Mouse (Mus musculus): Measurements from ENCODE around the gene Gm20219. TPM values are rescaled to one million over a fixed set of nuclear protein-coding genes. Genes with fewer than 3 reads are reported as not detected.

Gm20219 gene
- polyA plus RNA-seq, 1 experiment from 2014 or later: 0.96 TPM

GRCm38 (mm10) chr17:56572939-56573338 is 18.8 kb upstream of the Gm20219 start:
- Histone ChIP-seq H3K27me3 (replicated peaks; ENCODE audit: low read depth, poor library complexity, severe bottlenecking) (no peaks in the 10 kb centered on the region), H3K9me3 (no peaks in the 10 kb centered on the region), H3K36me3 (replicated peaks) (peaks cover 97% of the 10 kb centered on the region), H3K4me1 (no peaks in the 10 kb centered on the region), H3K27ac (replicated peaks) (no peak overlapping the region), H3K4me3 (no peak overlapping the region)
- no peak for DNase-seq (ENCODE audit: low spot score)
- WGBS: 96% methylated on average over 3 of the region's 3 CpGs

DNA sequence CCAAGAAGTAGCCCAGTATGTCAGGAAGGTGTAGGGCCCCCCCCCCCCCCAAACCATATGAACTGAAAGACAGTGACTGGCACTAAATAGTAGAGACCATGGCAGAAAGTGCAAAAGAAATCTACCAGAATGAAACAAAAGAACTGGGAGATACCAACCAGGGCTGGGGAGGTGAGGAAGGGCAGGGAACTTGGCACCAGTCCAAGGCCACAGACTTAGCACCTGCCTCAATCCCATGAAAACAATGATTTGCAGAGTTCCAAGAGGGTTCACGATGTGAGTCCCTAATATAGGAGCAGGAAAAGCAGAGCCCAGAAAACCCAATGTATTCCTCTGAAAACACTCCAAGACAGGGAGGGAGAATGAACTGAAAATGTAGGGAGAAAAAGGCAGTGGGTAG is 18.0 kb upstream of the Gm20219 start:
- 90% methylated on average over 1 of the region's 1 CpGs for WGBS
- H3K36me3 ChIP-seq (replicated peaks): peaks cover 97% of the 10 kb centered on the region
- H3K27me3 ChIP-seq (replicated peaks; ENCODE audit: low read depth, poor library complexity, severe bottlenecking): no peaks in the 10 kb centered on the region
- no peaks in the 10 kb centered on the region for H3K4me1 ChIP-seq
- no peak overlapping the region for H3K4me3 ChIP-seq
- no peak for DNase-seq (ENCODE audit: low spot score)
- H3K9me3 ChIP-seq: no peaks in the 10 kb centered on the region
- no peak overlapping the region for H3K27ac ChIP-seq (replicated peaks)

- no peaks in the 10 kb centered on the region for H3K9me3 ChIP-seq
- WGBS: 91% methylated on average over 4 of the region's 4 CpGs
- H3K4me3 ChIP-seq: no peak overlapping the region
- H3K27me3 ChIP-seq (replicated peaks; ENCODE audit: low read depth, poor library complexity, severe bottlenecking): no peaks in the 10 kb centered on the region
- H3K27ac ChIP-seq (replicated peaks): no peak overlapping the region
- DNase-seq (ENCODE audit: low spot score): no peak
- peaks cover 99% of the 10 kb centered on the region for H3K36me3 ChIP-seq (replicated peaks)
- no peaks in the 10 kb centered on the region for H3K4me1 ChIP-seq
Observed at GRCm38 (mm10) chr17:56570287-56570686, 16.1 kb upstream of the Gm20219 start.

GRCm38 (mm10) chr17:56567370-56567769 is 13.2 kb upstream of the Gm20219 start:
- Histone ChIP-seq H3K27me3 (replicated peaks; ENCODE audit: low read depth, poor library complexity, severe bottlenecking) (no peaks in the 10 kb centered on the region), H3K27ac (replicated peaks) (no peak overlapping the region), H3K4me1 (no peaks in the 10 kb centered on the region), H3K9me3 (no peaks in the 10 kb centered on the region), H3K36me3 (replicated peaks) (peaks cover 100% of the 10 kb centered on the region), H3K4me3 (no peak overlapping the region)
- WGBS: 96% methylated on average over 4 of the region's 4 CpGs
- DNase-seq (ENCODE audit: low spot score): no peak

GRCm38 (mm10) chr17:56566918-56567317 is 12.7 kb upstream of the Gm20219 start:
- Histone ChIP-seq H3K27ac (replicated peaks) (no peak overlapping the region), H3K36me3 (replicated peaks) (peaks cover 100% of the 10 kb centered on the region), H3K4me1 (no peaks in the 10 kb centered on the region), H3K27me3 (replicated peaks; ENCODE audit: low read depth, poor library complexity, severe bottlenecking) (no peaks in the 10 kb centered on the region), H3K9me3 (no peaks in the 10 kb centered on the region), H3K4me3 (no peak overlapping the region)
- WGBS: 92% methylated on average over 5 of the region's 5 CpGs
- no peak for DNase-seq (ENCODE audit: low spot score)

DNA sequence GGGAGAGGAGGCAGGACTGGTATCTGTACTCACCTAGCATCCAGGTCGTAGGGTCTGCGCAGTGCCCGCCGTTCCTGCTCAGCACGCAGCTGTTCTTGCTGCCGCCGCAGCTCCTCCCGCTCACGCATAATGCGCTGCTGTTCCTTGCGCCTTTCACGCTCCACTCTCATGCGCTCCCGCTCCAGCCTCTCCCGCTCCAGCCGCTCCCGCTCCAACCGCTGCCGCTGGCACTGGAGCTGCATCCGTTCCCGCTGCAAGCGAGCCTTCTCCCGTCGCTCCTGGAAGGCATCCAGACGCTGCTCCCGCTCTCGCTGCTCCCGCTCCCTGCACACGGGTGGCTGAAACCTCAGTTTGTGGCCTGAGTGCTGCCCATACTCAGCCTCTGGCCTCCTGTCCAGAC is 12.1 kb upstream of the Gm20219 start:
- H3K4me1 ChIP-seq: no peaks in the 10 kb centered on the region
- no peak overlapping the region for H3K27ac ChIP-seq (replicated peaks)
- no peak for DNase-seq (ENCODE audit: low spot score)
- 95% methylated on average over 29 of the region's 29 CpGs for WGBS
- H3K27me3 ChIP-seq (replicated peaks; ENCODE audit: low read depth, poor library complexity, severe bottlenecking): no peaks in the 10 kb centered on the region
- H3K36me3 ChIP-seq (replicated peaks): peaks cover 100% of the 10 kb centered on the region
- H3K9me3 ChIP-seq: no peaks in the 10 kb centered on the region
- H3K4me3 ChIP-seq: no peak overlapping the region

GRCm38 (mm10) chr17:56561866-56562265 is 7.7 kb upstream of the Gm20219 start:
- no peak for DNase-seq (ENCODE audit: low spot score)
- WGBS: 97% methylated on average over 2 of the region's 2 CpGs
- Histone ChIP-seq H3K27me3 (replicated peaks; ENCODE audit: low read depth, poor library complexity, severe bottlenecking) (no peaks in the 10 kb centered on the region), H3K4me3 (no peak overlapping the region), H3K9me3 (no peaks in the 10 kb centered on the region), H3K36me3 (replicated peaks) (peaks cover 66% of the 10 kb centered on the region), H3K4me1 (no peaks in the 10 kb centered on the region), H3K27ac (replicated peaks) (no peak overlapping the region)

DNA sequence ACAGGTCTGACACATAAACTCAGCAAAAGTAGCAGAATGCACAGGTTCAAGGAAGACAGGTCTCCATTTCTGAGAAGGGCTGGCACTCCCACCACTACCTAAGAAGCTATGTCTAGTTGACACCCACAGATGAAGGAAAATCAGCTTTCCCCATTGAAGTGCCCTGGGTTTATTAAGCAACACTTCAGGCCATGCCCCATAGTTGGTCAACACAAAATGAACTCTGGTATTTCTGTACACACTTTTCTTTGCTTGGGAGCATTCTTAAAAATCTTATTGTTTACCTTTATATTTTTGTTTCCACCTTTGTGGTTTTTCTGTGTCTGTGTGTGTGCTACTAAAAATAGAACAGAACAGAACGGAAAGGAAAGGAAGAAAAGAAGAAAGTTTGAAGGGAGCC is 5.9 kb upstream of the Gm20219 start:
- H3K27me3 ChIP-seq (replicated peaks; ENCODE audit: low read depth, poor library complexity, severe bottlenecking): no peaks in the 10 kb centered on the region
- H3K4me1 ChIP-seq: no peaks in the 10 kb centered on the region
- DNase-seq (ENCODE audit: low spot score): no peak
- H3K27ac ChIP-seq (replicated peaks): no peak overlapping the region
- peaks cover 49% of the 10 kb centered on the region for H3K36me3 ChIP-seq (replicated peaks)
- no peak overlapping the region for H3K4me3 ChIP-seq
- H3K9me3 ChIP-seq: no peaks in the 10 kb centered on the region
- WGBS: 81% methylated on average over 1 of the region's 1 CpGs

- no peak overlapping the region for H3K27ac ChIP-seq (replicated peaks)
- no peak overlapping the region for H3K4me3 ChIP-seq
- 0 out of 2 replicates have a peak, but pooled peaks cover 1% of the 10 kb centered on the region for H3K4me1 ChIP-seq
- no peaks in the 10 kb centered on the region for H3K9me3 ChIP-seq
- no peaks in the 10 kb centered on the region for H3K27me3 ChIP-seq (replicated peaks; ENCODE audit: low read depth, poor library complexity, severe bottlenecking)
- WGBS: 75% methylated on average over 3 of the region's 3 CpGs
- no peak for DNase-seq (ENCODE audit: low spot score)
- H3K36me3 ChIP-seq (replicated peaks): peaks cover 41% of the 10 kb centered on the region
Observed at GRCm38 (mm10) chr17:56559386-56559785, 5.2 kb upstream of the Gm20219 start.

DNA sequence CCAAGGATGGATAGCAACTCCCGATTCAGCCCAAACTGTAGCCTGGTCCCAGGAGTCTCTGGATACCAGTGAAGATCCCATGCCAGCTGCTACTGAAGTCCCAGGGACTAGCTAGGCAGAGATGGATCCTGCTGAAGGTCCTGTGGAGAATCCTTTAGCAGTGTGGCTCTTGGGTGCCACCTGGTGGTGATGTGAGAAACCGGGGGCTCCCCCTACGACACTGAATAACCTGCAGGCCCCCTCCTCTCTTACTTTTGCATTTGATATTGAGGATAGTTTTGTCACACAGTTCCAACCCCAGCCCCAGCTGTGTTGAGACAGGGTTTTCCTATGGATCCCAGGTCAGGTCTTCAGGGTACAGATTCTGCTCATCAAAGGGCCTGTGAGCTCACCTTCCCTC is 4.3 kb upstream of the Gm20219 start:
- Histone ChIP-seq H3K36me3 (replicated peaks) (peaks cover 32% of the 10 kb centered on the region), H3K27me3 (replicated peaks; ENCODE audit: low read depth, poor library complexity, severe bottlenecking) (no peaks in the 10 kb centered on the region), H3K4me3 (no peak overlapping the region), H3K4me1 (peaks cover 5% of the 10 kb centered on the region; the same call in 1 of the 2 replicates), H3K9me3 (no peaks in the 10 kb centered on the region), H3K27ac (replicated peaks) (no peak overlapping the region)
- WGBS: 25% methylated on average over 3 of the region's 3 CpGs
- peak; percentile 73 for DNase-seq (ENCODE audit: low spot score)

- peak; percentile 84 for DNase-seq (ENCODE audit: low spot score)
- H3K4me3 ChIP-seq: no peak overlapping the region
- no peaks in the 10 kb centered on the region for H3K27me3 ChIP-seq (replicated peaks; ENCODE audit: low read depth, poor library complexity, severe bottlenecking)
- 0 out of 2 replicates have a peak overlapping the region, but pooled peaks have one; percentile 1 for H3K27ac ChIP-seq (replicated peaks)
- no peaks in the 10 kb centered on the region for H3K9me3 ChIP-seq
- 56% methylated on average over 5 of the region's 5 CpGs for WGBS
- H3K4me1 ChIP-seq: peaks cover 24% of the 10 kb centered on the region
- no peaks in the 10 kb centered on the region for H3K36me3 ChIP-seq (replicated peaks)
Observed at GRCm38 (mm10) chr17:56552781-56553363, 1.3 kb downstream of the Gm20219 start.

GRCm38 (mm10) chr17:56551841-56552581 is 2.2 kb downstream of the Gm20219 start:
- WGBS: 78% methylated on average over 6 of the region's 6 CpGs
- no peaks in the 10 kb centered on the region for H3K27me3 ChIP-seq (replicated peaks; ENCODE audit: low read depth, poor library complexity, severe bottlenecking)
- no peaks in the 10 kb centered on the region for H3K9me3 ChIP-seq
- H3K4me1 ChIP-seq: peaks cover 28% of the 10 kb centered on the region
- H3K36me3 ChIP-seq (replicated peaks): no peaks in the 10 kb centered on the region
- no peak overlapping the region for H3K4me3 ChIP-seq
- DNase-seq (ENCODE audit: low spot score): no peak
- H3K27ac ChIP-seq (replicated peaks): no peak overlapping the region

GRCm38 (mm10) chr17:56550784-56551475 is 3.3 kb downstream of the Gm20219 start:
- H3K4me3 ChIP-seq: no peak overlapping the region
- WGBS: 77% methylated on average over 12 of the region's 12 CpGs
- no peaks in the 10 kb centered on the region for H3K27me3 ChIP-seq (replicated peaks; ENCODE audit: low read depth, poor library complexity, severe bottlenecking)
- H3K36me3 ChIP-seq (replicated peaks): no peaks in the 10 kb centered on the region
- H3K9me3 ChIP-seq: no peaks in the 10 kb centered on the region
- DNase-seq (ENCODE audit: low spot score): peak; percentile 7
- no peak overlapping the region; the same call in 1 of the 2 replicates for H3K27ac ChIP-seq (replicated peaks)
- H3K4me1 ChIP-seq: peaks cover 30% of the 10 kb centered on the region
